Mouse (Mus musculus): Measurements from ENCODE around the gene Fbln1. TPM values are rescaled to one million over a fixed set of nuclear protein-coding genes. Genes with fewer than 3 reads are reported as not detected.

The Fbln1 gene
- polyA plus RNA-seq, 1 experiment from 2014 or later, result 162 TPM

GRCm38 (mm10) chr15:85182063-85182462, 23.7 kb upstream of the Fbln1 start:
- WGBS, result 87% methylated on average over 4 of the region's 4 CpGs
- no peaks in the 10 kb centered on the region for H3K9me3 ChIP-seq (ENCODE audit: control insufficient read depth, low read length)

GRCm38 (mm10) chr15:85186916-85187315, 18.8 kb upstream of the Fbln1 start:
- Histone ChIP-seq H3K4me2 (ENCODE audit: low read length) (no peak overlapping the region), H3K27ac (replicated peaks in 1 of 2; ENCODE audit: control insufficient read depth in 1 of 2, insufficient read depth in 1 of 2, low read depth in 2 of 2, low read length in 2 of 2) (no peak overlapping the region), H3K4me3 (ENCODE audit: control insufficient read depth in 1 of 2, insufficient read depth in 1 of 2, low read depth in 1 of 2, low read length in 2 of 2) (no peak overlapping the region), H3K36me3 (ENCODE audit: control insufficient read depth, insufficient read depth, low read length) (no peaks in the 10 kb centered on the region), H3K27me3 (ENCODE audit: control insufficient read depth, insufficient read depth, low read length) (no peaks in the 10 kb centered on the region), H3K9ac (ENCODE audit: low read length) (no peak overlapping the region), H3K4me1 (ENCODE audit: control insufficient read depth in 2 of 2, insufficient read depth in 2 of 2, low read length in 2 of 2) (0 out of 4 replicates have a peak, but pooled peaks cover 0 to 3% of the 10 kb centered on the region in 2 experiments), H3K9me3 (ENCODE audit: control insufficient read depth, low read length) (no peaks in the 10 kb centered on the region)
- no peak for ATAC-seq (ENCODE audit: insufficient number of reproducible peaks, insufficient read depth, low FRiP score, low read depth)
- 61% methylated on average over 7 of the region's 7 CpGs for WGBS

More at GRCm38 (mm10) chr15:85182063-85182462, 23.7 kb upstream of the Fbln1 start:
- Histone ChIP-seq H3K36me3 (ENCODE audit: control insufficient read depth, insufficient read depth, low read length) (no peaks in the 10 kb centered on the region), H3K9ac (ENCODE audit: low read length) (no peak overlapping the region), H3K4me2 (ENCODE audit: low read length) (no peak overlapping the region), H3K4me1 (ENCODE audit: control insufficient read depth in 2 of 2, insufficient read depth in 2 of 2, low read length in 2 of 2) (peaks cover 17 to 21% of the 10 kb centered on the region in 2 experiments), H3K27me3 (ENCODE audit: control insufficient read depth, insufficient read depth, low read length) (no peaks in the 10 kb centered on the region), H3K27ac (replicated peaks in 1 of 2; ENCODE audit: control insufficient read depth in 1 of 2, insufficient read depth in 1 of 2, low read depth in 2 of 2, low read length in 2 of 2) (no peak overlapping the region), H3K4me3 (ENCODE audit: control insufficient read depth in 1 of 2, insufficient read depth in 1 of 2, low read depth in 1 of 2, low read length in 2 of 2) (no peak overlapping the region)
- no peak for ATAC-seq (ENCODE audit: insufficient number of reproducible peaks, insufficient read depth, low FRiP score, low read depth)

- no peak for ATAC-seq (ENCODE audit: insufficient number of reproducible peaks, insufficient read depth, low FRiP score, low read depth)
These were observed 17.5 kb upstream of the Fbln1 start for GRCm38 (mm10) chr15:85188167-85188778.

GRCm38 (mm10) chr15:85200446-85201289, 5.1 kb upstream of the Fbln1 start:
- no peak overlapping the region for H3K9ac ChIP-seq (ENCODE audit: low read length)

More at GRCm38 (mm10) chr15:85188167-85188778, 17.5 kb upstream of the Fbln1 start:
- Histone ChIP-seq H3K4me3 (ENCODE audit: control insufficient read depth in 1 of 2, insufficient read depth in 1 of 2, low read depth in 1 of 2, low read length in 2 of 2) (no peak overlapping the region), H3K9me3 (ENCODE audit: control insufficient read depth, low read length) (no peaks in the 10 kb centered on the region), H3K27ac (replicated peaks in 1 of 2; ENCODE audit: control insufficient read depth in 1 of 2, insufficient read depth in 1 of 2, low read depth in 2 of 2, low read length in 2 of 2) (no peak overlapping the region), H3K9ac (ENCODE audit: low read length) (no peak overlapping the region), H3K27me3 (ENCODE audit: control insufficient read depth, insufficient read depth, low read length) (no peaks in the 10 kb centered on the region), H3K4me2 (ENCODE audit: low read length) (no peak overlapping the region), H3K4me1 (ENCODE audit: control insufficient read depth in 2 of 2, insufficient read depth in 2 of 2, low read length in 2 of 2) (0 out of 4 replicates have a peak, but pooled peaks cover 0 to 3% of the 10 kb centered on the region in 2 experiments), H3K36me3 (ENCODE audit: control insufficient read depth, insufficient read depth, low read length) (no peaks in the 10 kb centered on the region)
- WGBS, result 51% methylated on average over 8 of the region's 8 CpGs

GRCm38 (mm10) chr15:85202199-85202598, 3.5 kb upstream of the Fbln1 start:
- H3K27me3 ChIP-seq (ENCODE audit: control insufficient read depth, insufficient read depth, low read length), result peaks cover 16% of the 10 kb centered on the region
- H3K4me2 ChIP-seq (ENCODE audit: low read length), result no peak overlapping the region
- 73% methylated on average over 9 of the region's 9 CpGs for WGBS
- H3K9me3 ChIP-seq (ENCODE audit: control insufficient read depth, low read length), result no peaks in the 10 kb centered on the region
- H3K4me3 ChIP-seq (ENCODE audit: control insufficient read depth in 1 of 2, insufficient read depth in 1 of 2, low read depth in 1 of 2, low read length in 2 of 2), result no peak overlapping the region
- H3K4me1 ChIP-seq (ENCODE audit: control insufficient read depth in 2 of 2, insufficient read depth in 2 of 2, low read length in 2 of 2), result peaks cover 3 to 12% of the 10 kb centered on the region in 2 experiments; a peak in 3 of 4 replicates
- H3K36me3 ChIP-seq (ENCODE audit: control insufficient read depth, insufficient read depth, low read length), result no peaks in the 10 kb centered on the region
- no peak overlapping the region for H3K9ac ChIP-seq (ENCODE audit: low read length)
- H3K27ac ChIP-seq (replicated peaks in 1 of 2; ENCODE audit: control insufficient read depth in 1 of 2, insufficient read depth in 1 of 2, low read depth in 2 of 2, low read length in 2 of 2), result no peak overlapping the region
- ATAC-seq (ENCODE audit: insufficient number of reproducible peaks, insufficient read depth, low FRiP score, low read depth), result no peak

More at GRCm38 (mm10) chr15:85200446-85201289, 5.1 kb upstream of the Fbln1 start:
- Histone ChIP-seq H3K27ac (replicated peaks in 1 of 2; ENCODE audit: control insufficient read depth in 1 of 2, insufficient read depth in 1 of 2, low read depth in 2 of 2, low read length in 2 of 2) (no peak overlapping the region), H3K4me1 (ENCODE audit: control insufficient read depth in 2 of 2, insufficient read depth in 2 of 2, low read length in 2 of 2) (no peaks in the 10 kb centered on the region; a peak in 1 of 4 replicates), H3K36me3 (ENCODE audit: control insufficient read depth, insufficient read depth, low read length) (no peaks in the 10 kb centered on the region), H3K9me3 (ENCODE audit: control insufficient read depth, low read length) (no peaks in the 10 kb centered on the region), H3K4me3 (ENCODE audit: control insufficient read depth in 1 of 2, insufficient read depth in 1 of 2, low read depth in 1 of 2, low read length in 2 of 2) (no peak overlapping the region), H3K27me3 (ENCODE audit: control insufficient read depth, insufficient read depth, low read length) (peaks cover 16% of the 10 kb centered on the region), H3K4me2 (ENCODE audit: low read length) (no peak overlapping the region)
- WGBS, result 57% methylated on average over 14 of the region's 14 CpGs
- no peak for ATAC-seq (ENCODE audit: insufficient number of reproducible peaks, insufficient read depth, low FRiP score, low read depth)

GRCm38 (mm10) chr15:85202787-85203186, 3.0 kb upstream of the Fbln1 start:
- Histone ChIP-seq H3K4me3 (ENCODE audit: control insufficient read depth in 1 of 2, insufficient read depth in 1 of 2, low read depth in 1 of 2, low read length in 2 of 2) (no peak overlapping the region), H3K27me3 (ENCODE audit: control insufficient read depth, insufficient read depth, low read length) (peaks cover 16% of the 10 kb centered on the region), H3K27ac (replicated peaks in 1 of 2; ENCODE audit: control insufficient read depth in 1 of 2, insufficient read depth in 1 of 2, low read depth in 2 of 2, low read length in 2 of 2) (no peak overlapping the region), H3K4me1 (ENCODE audit: control insufficient read depth in 2 of 2, insufficient read depth in 2 of 2, low read length in 2 of 2) (peaks cover 6 to 18% of the 10 kb centered on the region in 2 experiments; a peak in 3 of 4 replicates), H3K9ac (ENCODE audit: low read length) (no peak overlapping the region), H3K36me3 (ENCODE audit: control insufficient read depth, insufficient read depth, low read length) (no peaks in the 10 kb centered on the region), H3K9me3 (ENCODE audit: control insufficient read depth, low read length) (no peaks in the 10 kb centered on the region), H3K4me2 (ENCODE audit: low read length) (no peak overlapping the region)
- no peak for ATAC-seq (ENCODE audit: insufficient number of reproducible peaks, insufficient read depth, low FRiP score, low read depth)
- WGBS, result 56% methylated on average over 5 of the region's 5 CpGs

- WGBS, result 63% methylated on average over 8 of the region's 8 CpGs
- no peak overlapping the region for H3K4me2 ChIP-seq (ENCODE audit: low read length)
- H3K27me3 ChIP-seq (ENCODE audit: control insufficient read depth, insufficient read depth, low read length), result peaks cover 16% of the 10 kb centered on the region
- H3K4me1 ChIP-seq (ENCODE audit: control insufficient read depth in 2 of 2, insufficient read depth in 2 of 2, low read length in 2 of 2), result peaks cover 11 to 25% of the 10 kb centered on the region in 2 experiments
- no peaks in the 10 kb centered on the region for H3K36me3 ChIP-seq (ENCODE audit: control insufficient read depth, insufficient read depth, low read length)
- H3K4me3 ChIP-seq (ENCODE audit: control insufficient read depth in 1 of 2, insufficient read depth in 1 of 2, low read depth in 1 of 2, low read length in 2 of 2), result no peak overlapping the region
- H3K9me3 ChIP-seq (ENCODE audit: control insufficient read depth, low read length), result no peaks in the 10 kb centered on the region
- no peak for ATAC-seq (ENCODE audit: insufficient number of reproducible peaks, insufficient read depth, low FRiP score, low read depth)
- no peak overlapping the region for H3K9ac ChIP-seq (ENCODE audit: low read length)
- no peak overlapping the region for H3K27ac ChIP-seq (replicated peaks in 1 of 2; ENCODE audit: control insufficient read depth in 1 of 2, insufficient read depth in 1 of 2, low read depth in 2 of 2, low read length in 2 of 2)
These were observed 1.4 kb upstream of the Fbln1 start for GRCm38 (mm10) chr15:85204383-85204782.
